Mouse (Mus musculus) MEL (cell line): ENCODE results near the gene Spats2.

Experiments
- CTCF ChIP-seq, 3 experiments: IDR thresholded peaks in 2 of 3; conservative IDR thresholded peaks in 1 of 3; 2 replicates each; pipeline ENCODE4 v1.5.1; 2011 to 2012; ENCODE audit warnings: low read length in 3 of 3, low read depth in 2 of 3, mild to moderate bottlenecking in 2 of 3, improper control_type of control experiment in 1 of 3, inconsistent platforms in 1 of 3, mixed read lengths in 1 of 3, moderate library complexity in 1 of 3; ENCODE audit not compliant: control insufficient read depth in 1 of 3, insufficient read depth in 1 of 3, poor library complexity in 1 of 3, severe bottlenecking in 1 of 3
- EP300 ChIP-seq, 2 experiments: IDR thresholded peaks; 2 replicates each; pipeline ENCODE4 v1.6.1; 2011; ENCODE audit warnings: improper control_type of control experiment in 2 of 2, low read length in 2 of 2, low read depth in 1 of 2, mild to moderate bottlenecking in 1 of 2
- HCFC1 ChIP-seq: IDR thresholded peaks from 2 replicates; pipeline ENCODE4 v1.6.1; 2012; ENCODE audit warnings: low read depth, mild to moderate bottlenecking, inconsistent platforms, low read length, improper control_type of control experiment, moderate library complexity
- MEF2A ChIP-seq: IDR thresholded peaks from 2 replicates; pipeline ENCODE4 v1.6.1; 2014; ENCODE audit warnings: low read depth, mild to moderate bottlenecking, inconsistent platforms, low read length, improper control_type of control experiment; ENCODE audit not compliant: poor library complexity, insufficient replicate concordance, severe bottlenecking; ENCODE audit errors: extremely low read depth
- NRF1 ChIP-seq: IDR thresholded peaks from 2 replicates; pipeline ENCODE4 v1.6.1; 2014; ENCODE audit warnings: low read depth, mild to moderate bottlenecking, inconsistent platforms, low read length, improper control_type of control experiment, moderate library complexity; ENCODE audit not compliant: poor library complexity, insufficient read depth, severe bottlenecking
- POLR2A ChIP-seq, 2 experiments: IDR thresholded peaks; 2 replicates each; pipeline ENCODE4 v1.6.1; 2011 to 2012; ENCODE audit warnings: low read length in 2 of 2, mild to moderate bottlenecking in 2 of 2, control low read depth in 1 of 2, improper control_type of control experiment in 1 of 2, low read depth in 1 of 2, moderate library complexity in 1 of 2; ENCODE audit not compliant: control insufficient read depth in 1 of 2, insufficient read depth in 1 of 2, poor library complexity in 1 of 2
- ZKSCAN1 ChIP-seq: IDR thresholded peaks from 2 replicates; pipeline ENCODE4 v1.6.1; 2012; ENCODE audit warnings: low read depth, mild to moderate bottlenecking, inconsistent platforms, low read length, improper control_type of control experiment, moderate library complexity

GRCm38 (mm10) chr15:99224208-99224911, 98.6 kb downstream of the Spats2 start, which contains the start of gene Kcnh3:
- 0 out of 6 replicates have a peak, but pooled peaks of 1 of the 3 experiments have one; percentile 5 for TF ChIP-seq CTCF (IDR thresholded peaks at IDR 0.05 in 2 of 3, conservative IDR thresholded peaks at IDR 0.05 in 1 of 3; ENCODE audit: control insufficient read depth in 1 of 3, insufficient read depth in 1 of 3, low read depth in 2 of 3, low read length in 3 of 3, poor library complexity in 1 of 3, severe bottlenecking in 1 of 3)
- 0 out of 2 replicates have a peak, but pooled peaks have one; percentile 12 for TF ChIP-seq NRF1
- TF ChIP-seq MEF2A = no peak
- no peak for TF ChIP-seq EP300 (IDR thresholded peaks at IDR 0.05; ENCODE audit: low read depth in 1 of 2, low read length in 2 of 2)
- no peak for TF ChIP-seq HCFC1
- 0 out of 4 replicates have a peak, but pooled peaks of 1 of the 2 experiments have one; percentile 18 for TF ChIP-seq POLR2A (IDR thresholded peaks at IDR 0.05; ENCODE audit: control insufficient read depth in 1 of 2, insufficient read depth in 1 of 2, low read depth in 1 of 2, low read length in 2 of 2, poor library complexity in 1 of 2)
- TF ChIP-seq ZKSCAN1 = no peak
